9 mouse cellular contexts compared by ENCODE assay signal in the genomic region with DNA sequence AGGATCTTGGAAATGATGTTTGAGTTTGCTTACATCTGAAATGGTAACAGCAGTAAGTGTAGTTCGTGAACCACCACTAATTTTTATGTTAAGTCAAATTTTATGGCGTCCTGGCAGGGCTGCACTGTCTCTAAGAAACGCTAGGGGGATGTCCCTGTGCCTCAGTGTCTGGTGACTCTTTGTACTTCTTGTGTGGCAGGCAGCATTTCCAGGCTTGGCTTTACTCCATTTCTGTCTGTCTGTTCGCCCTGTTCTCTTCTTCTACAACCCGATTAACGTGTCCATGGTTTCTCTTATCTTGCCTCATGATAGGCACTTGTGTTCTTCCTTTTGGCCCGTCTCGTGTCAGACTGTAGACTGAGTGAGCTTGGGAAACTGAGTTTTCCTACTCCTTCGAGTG. TPM values are rescaled to one million over a fixed set of nuclear protein-coding genes. Genes with fewer than 3 reads are reported as not detected.
DNase-seq lines count a peak whose midpoint lies in the region; ATAC-seq lines count a peak whose summit lies in the region.
"Had no signal": no experiment of that assay in that cellular context is flagged by ENCODE, and none has a peak within 500 bp of the region (broad histone marks: within the 10 kb centered on the region; RNA-seq: fewer than 3 reads in every experiment).

No protein-coding gene starts in this region.

- 74% methylated on average over 9 of the region's 9 CpGs for WGBS in hindbrain, embryonic 13.5 days
- 75% methylated on average over 9 of the region's 9 CpGs for WGBS in hindbrain, embryonic 12.5 days
- WGBS in liver, embryonic 16.5 days (ENCODE audit: insufficient replicate concordance): 30% methylated on average over 9 of the region's 9 CpGs

- no peak overlapping the region for H3K9ac ChIP-seq in hindbrain, embryonic 13.5 days
- no peak overlapping the region for H3K9ac ChIP-seq in hindbrain, embryonic 12.5 days
- no peak overlapping the region for H3K9ac ChIP-seq in liver, embryonic 16.5 days (ENCODE audit: low read depth, low read length)

- no peak overlapping the region for H3K4me2 ChIP-seq in hindbrain, embryonic 13.5 days
- H3K4me2 ChIP-seq in hindbrain, embryonic 12.5 days (replicated peaks): no peak overlapping the region
- no peak overlapping the region for H3K4me2 ChIP-seq in liver, embryonic 16.5 days (ENCODE audit: low read depth, low read length)

- H3K9me3 ChIP-seq in hindbrain, embryonic 13.5 days: no peaks in the 10 kb centered on the region
- no peaks in the 10 kb centered on the region for H3K9me3 ChIP-seq in hindbrain, embryonic 12.5 days (replicated peaks)
- H3K9me3 ChIP-seq in liver, embryonic 16.5 days (replicated peaks; ENCODE audit: control insufficient read depth, low read length): no peaks in the 10 kb centered on the region

- peaks cover under 1% of the 10 kb centered on the region; the same call in 1 of the 2 replicates for H3K36me3 ChIP-seq in hindbrain, embryonic 13.5 days
- H3K36me3 ChIP-seq in hindbrain, embryonic 12.5 days: 0 out of 2 replicates have a peak, but pooled peaks cover 2% of the 10 kb centered on the region
- peaks cover 5% of the 10 kb centered on the region; the same call in 1 of the 2 replicates for H3K36me3 ChIP-seq in liver, embryonic 16.5 days (ENCODE audit: control insufficient read depth, insufficient read depth)

- no peak; the same call in 1 of the 2 replicates for ATAC-seq in hindbrain, embryonic 13.5 days (ENCODE audit: low FRiP score)
- ATAC-seq in hindbrain, embryonic 12.5 days (ENCODE audit: low FRiP score): no peak
- ATAC-seq in liver, embryonic 16.5 days (ENCODE audit: low read depth): peak; percentile 24; the same call in 1 of the 2 replicates
- ATAC-seq in megakaryocyte, adult 5-6 weeks (ENCODE audit: poor library complexity, severe bottlenecking): no peak
- no peak for ATAC-seq in monocyte, adult 5-6 weeks (replicated peaks; ENCODE audit: insufficient number of reproducible peaks, low FRiP score, low TSS enrichment, poor library complexity, severe bottlenecking)

- DNase-seq in CD4-positive helper T cell, adult 2 months (ENCODE audit: low read depth, low spot score): peak; percentile 28
- peak; percentile 4 for DNase-seq in T-cell, adult 2 months (ENCODE audit: low spot score)
- DNase-seq in urinary bladder, postnatal 36 days (ENCODE audit: low spot score in 2 of 2): no peak

- no peak overlapping the region for H3K4me3 ChIP-seq in hindbrain, embryonic 13.5 days
- H3K4me3 ChIP-seq in hindbrain, embryonic 12.5 days: no peak overlapping the region
- H3K4me3 ChIP-seq in liver, embryonic 16.5 days (ENCODE audit: low read depth, low read length): no peak overlapping the region

- H3K27ac ChIP-seq in hindbrain, embryonic 13.5 days: peak overlapping the region; percentile 31; the same call in 1 of the 2 replicates
- no peak overlapping the region for H3K27ac ChIP-seq in hindbrain, embryonic 12.5 days
- H3K27ac ChIP-seq in liver, embryonic 16.5 days (ENCODE audit: low read length): no peak overlapping the region

- no peaks in the 10 kb centered on the region for H3K27me3 ChIP-seq in hindbrain, embryonic 13.5 days
- H3K27me3 ChIP-seq in hindbrain, embryonic 12.5 days: no peaks in the 10 kb centered on the region
- H3K27me3 ChIP-seq in liver, embryonic 16.5 days (ENCODE audit: control insufficient read depth, insufficient read depth, low read depth, low read length): no peaks in the 10 kb centered on the region

- peaks cover 28% of the 10 kb centered on the region for H3K4me1 ChIP-seq in hindbrain, embryonic 13.5 days (replicated peaks)
- peaks cover 12% of the 10 kb centered on the region for H3K4me1 ChIP-seq in hindbrain, embryonic 12.5 days
- peaks cover 16% of the 10 kb centered on the region for H3K4me1 ChIP-seq in liver, embryonic 16.5 days (ENCODE audit: control insufficient read depth, low read depth, low read length)

RNA-seq across cellular contexts. Expression of a gene that starts 11.4 kb away (rescaled TPM):
- 24.9 and 25.2 TPM in 2 replicates for polyA plus RNA-seq in hindbrain, embryonic 13.5 days (2015; fragmentation: Nextera tagmentation; extraction: Ambion mirVana)
- 22.8 and 23.3 TPM in 2 replicates for polyA plus RNA-seq in hindbrain, embryonic 12.5 days (2016; fragmentation: Nextera tagmentation; extraction: Ambion mirVana)
- polyA plus RNA-seq in liver, embryonic 16.5 days (2015; fragmentation: Nextera tagmentation; extraction: Ambion mirVana): 11.7 and 12.5 TPM in 2 replicates
- total RNA-seq in megakaryocyte, adult 5-6 weeks (2015): 16.1 and 17.2 TPM in 2 replicates
- total RNA-seq in megakaryocyte, adult 5-6 weeks (2017): 29.2 and 37.1 TPM in 2 replicates
- 19.7 to 23.6 TPM (median 22.3 TPM) in 3 replicates for total RNA-seq in monocyte, adult 5-6 weeks (2017)

RNA-seq across cellular contexts. Expression of a gene that starts 37.4 kb away (rescaled TPM):
- polyA plus RNA-seq in hindbrain, embryonic 13.5 days (2015; fragmentation: Nextera tagmentation; extraction: Ambion mirVana): 3.4 and 4.4 TPM in 2 replicates
- polyA plus RNA-seq in hindbrain, embryonic 12.5 days (2016; fragmentation: Nextera tagmentation; extraction: Ambion mirVana): 2.1 and 3.6 TPM in 2 replicates
- 1.8 and 2.0 TPM in 2 replicates for polyA plus RNA-seq in liver, embryonic 16.5 days (2015; fragmentation: Nextera tagmentation; extraction: Ambion mirVana)
- total RNA-seq in megakaryocyte, adult 5-6 weeks (2015): 0.11 TPM in 1 of 2 replicates, not detected in the other
- 0.28 TPM in 1 of 2 replicates, not detected in the other for total RNA-seq in megakaryocyte, adult 5-6 weeks (2017)
- total RNA-seq in monocyte, adult 5-6 weeks (2017): 0.19 to 0.53 TPM in 2 of 3 replicates, not detected in the other

RNA-seq across cellular contexts. Expression of a gene that starts 38.2 kb away (rescaled TPM):
- polyA plus RNA-seq in hindbrain, embryonic 13.5 days (2015; fragmentation: Nextera tagmentation; extraction: Ambion mirVana): not detected in 2 replicates
- polyA plus RNA-seq in hindbrain, embryonic 12.5 days (2016; fragmentation: Nextera tagmentation; extraction: Ambion mirVana): not detected in 2 replicates
- 0.02 TPM in 1 of 2 replicates, not detected in the other for polyA plus RNA-seq in liver, embryonic 16.5 days (2015; fragmentation: Nextera tagmentation; extraction: Ambion mirVana)
- total RNA-seq in megakaryocyte, adult 5-6 weeks (2015): not detected in 2 replicates
- total RNA-seq in megakaryocyte, adult 5-6 weeks (2017): not detected in 2 replicates
- total RNA-seq in monocyte, adult 5-6 weeks (2017): not detected in 3 replicates
- total RNA-seq: layer of hippocampus, postnatal 25 days had no signal

Comparison
In these comparisons a context has a peak if more than half of its experiments do, and no peak if none do; other contexts are left out.
1. DNase-seq: peak in CD4-positive helper T cell, adult 2 months (single experiment) and T-cell, adult 2 months (single experiment); none in urinary bladder, postnatal 36 days (0 of 2).